Mouse (Mus musculus) lung, postnatal 0 days (tissue): ENCODE measurements around the gene A730009L09Rik.

ENCODE experiments used
- CTCF ChIP-seq: IDR thresholded peaks from 2 replicates; pipeline ENCODE4 v1.5.1; 2016; ENCODE audit warnings: antibody characterized with exemption, mild to moderate bottlenecking
- EP300 ChIP-seq: IDR thresholded peaks from 2 replicates; pipeline ENCODE4 v1.6.1; 2016; ENCODE audit warnings: antibody characterized with exemption, mild to moderate bottlenecking, control low read depth

GRCm38 (mm10) chr16:84465581-84466165 is 49.2 kb upstream of the A730009L09Rik start:
- TF ChIP-seq CTCF (no peak), EP300 (no peak)
